Mouse (Mus musculus): ENCODE measurements around the gene Sgtb.

Sgtb gene

DNA sequence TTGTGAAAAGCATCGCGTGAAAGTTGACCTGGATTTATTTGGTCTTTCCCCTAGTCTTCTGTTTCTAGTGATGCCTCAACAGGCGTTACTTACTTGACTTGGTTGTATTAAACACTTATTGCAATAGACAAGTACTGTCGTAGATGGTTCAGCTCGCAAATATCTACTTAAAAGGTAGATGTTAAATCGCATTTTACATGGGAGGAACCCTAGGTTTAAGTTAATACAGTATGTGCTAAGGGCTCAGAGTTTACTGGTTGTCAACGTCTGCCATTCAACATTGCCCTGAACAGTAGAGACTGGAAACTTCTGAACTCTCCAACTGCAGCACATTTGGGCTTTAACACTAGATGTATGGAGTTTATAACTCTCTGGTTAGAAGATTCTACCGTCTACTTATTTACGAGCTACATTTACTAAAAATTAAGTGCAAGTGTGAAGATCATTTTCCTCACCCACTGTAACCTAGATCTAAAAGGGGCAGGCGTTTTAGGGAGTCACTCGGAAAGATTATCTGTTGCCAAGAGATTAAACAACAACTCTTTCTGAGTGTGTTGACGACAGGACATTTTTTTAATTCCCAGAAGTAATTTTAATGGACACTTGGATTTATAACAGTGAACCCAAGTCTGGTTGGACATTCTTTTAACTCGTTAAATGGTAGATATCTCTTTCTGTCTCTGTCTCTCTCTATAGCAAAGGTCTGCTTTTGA lies 69.8 kb downstream of the Sgtb start:
- no peak for DNase-seq (ENCODE audit: low read depth)

GRCm38 (mm10) chr13:104187357-104187756 lies 77.8 kb downstream of the Sgtb start:
- no peak for DNase-seq (ENCODE audit: low read depth)

Measured in NIH3T3 (cell line).